Mouse (Mus musculus) left cerebral cortex, postnatal 25 days (tissue): ENCODE results near the gene Ide. TPM values are rescaled to one million over a fixed set of nuclear protein-coding genes. Genes with fewer than 3 reads are reported as not detected.

ENCODE experiments used
- DNase-seq, 2 experiments: peaks; one replicate each; pipeline ENCODE4 v3.0.0; 2022; ENCODE audit warnings: low spot score in 2 of 2, mixed read lengths in 1 of 2
- intact Hi-C: fragments of 180-260 bp; cut with DNase I; formaldehyde crosslinking; loops from one replicate; pipeline ENCODE4 v1.15.1; 2025
- total RNA-seq, 2 experiments: library from RNA; stranded (reverse); gene quantifications; 2 replicates each; pipeline ENCODE4 v1.2.3; 2021

The Ide gene
- total RNA-seq, result 10 to 100 TPM; 38.3 to 41.7 TPM

DNA sequence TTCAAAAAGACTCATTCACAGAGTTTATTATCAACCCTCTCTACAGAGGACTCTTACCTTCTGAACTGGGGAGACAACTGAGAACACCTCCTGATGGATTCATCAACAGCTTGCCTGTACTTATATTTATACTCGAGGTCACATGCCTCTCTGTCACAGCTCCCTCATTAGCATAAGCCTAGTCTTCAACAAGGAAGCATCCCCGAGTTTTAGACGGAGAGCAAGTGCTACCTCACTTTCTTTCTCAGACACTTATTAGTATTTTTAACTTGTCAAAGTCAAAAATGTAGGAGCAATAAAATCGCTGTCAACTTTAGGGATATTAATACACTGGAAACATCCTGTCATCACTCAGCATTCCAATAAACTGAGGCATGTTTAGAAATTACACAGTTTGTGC, at the start of gene Ide:
Gene Ide, minus strand, starts transcription at position 101 of the 400 bp plus-strand sequence.
- intact Hi-C loops, result no loop called here
- DNase-seq, result no peak

GRCm38 (mm10) chr19:37386126-37386525, 48.5 kb upstream of the Ide start:
- DNase-seq, result no peak
- intact Hi-C loops, result no loop called here

- intact Hi-C loops, result loop anchor here (1.0 kb wide), 1 partner anchor 467 kb away; no protein-coding TSS in a partner anchor
- DNase-seq, result no peak
Measured at GRCm38 (mm10) chr19:37378816-37379215, 41.2 kb upstream of the Ide start.

GRCm38 (mm10) chr19:37377404-37377990, 39.8 kb upstream of the Ide start:
- DNase-seq, result no peak
- intact Hi-C loops, result loop anchor here (2.0 kb wide), 2 partner anchors 67 to 459 kb away; partner anchors contain the start of gene Fgfbp3

GRCm38 (mm10) chr19:37376841-37377240, 39.2 kb upstream of the Ide start:
- DNase-seq, result no peak
- intact Hi-C loops, result loop anchor here (2.0 kb wide), 2 partner anchors 66 to 458 kb away; partner anchors contain the start of gene Fgfbp3

GRCm38 (mm10) chr19:37375755-37376615, 38.3 kb upstream of the Ide start, which contains the start of gene Kif11:
Kif11 (plus strand) TSS chr19:37376403.
- peak; percentile 98 to 99 for DNase-seq
- intact Hi-C loops, result loop anchor here (2.0 kb wide), 2 partner anchors 65 to 457 kb away; partner anchors contain the start of gene Fgfbp3

DNA sequence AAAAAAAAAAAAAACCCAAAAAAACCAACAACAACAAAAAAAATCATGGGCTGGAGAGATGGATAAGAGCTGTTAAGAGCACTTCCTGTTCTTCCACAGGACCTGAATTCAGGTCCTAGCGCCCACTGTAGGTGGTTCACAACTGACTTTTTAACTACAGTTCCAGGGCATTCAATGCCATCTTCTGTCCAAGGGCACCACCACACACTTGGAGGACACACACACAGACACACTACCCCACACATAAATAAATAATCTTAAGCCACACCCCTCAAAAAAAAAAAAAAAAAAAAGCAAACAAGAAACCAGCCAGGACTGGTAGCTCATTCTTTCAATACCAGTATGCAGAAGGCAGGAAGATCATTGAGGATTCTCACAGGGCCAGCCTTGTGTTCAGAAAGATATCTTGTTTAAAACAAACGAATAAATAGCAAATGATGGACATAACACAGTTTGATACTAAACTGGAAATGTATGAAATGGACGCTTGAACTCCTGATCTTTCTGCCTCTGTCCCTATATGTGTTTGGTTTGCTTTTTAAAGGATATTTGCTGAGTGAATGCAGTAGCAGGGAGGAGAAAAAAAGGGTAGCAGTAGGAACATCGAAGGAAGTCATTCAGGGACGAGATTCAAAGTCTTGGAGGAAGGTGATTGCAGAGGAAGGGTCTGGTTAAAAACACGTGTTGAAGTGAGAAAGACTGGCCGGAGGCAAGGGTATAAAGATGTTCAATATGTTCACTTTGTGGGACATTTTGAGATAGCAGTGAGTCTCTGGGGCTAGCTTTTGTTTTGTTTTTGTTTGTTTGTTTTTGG, 37.5 kb upstream of the Ide start:
- DNase-seq, result peak in 1 of 2 experiments; percentile 4
- intact Hi-C loops, result no loop called here

DNA sequence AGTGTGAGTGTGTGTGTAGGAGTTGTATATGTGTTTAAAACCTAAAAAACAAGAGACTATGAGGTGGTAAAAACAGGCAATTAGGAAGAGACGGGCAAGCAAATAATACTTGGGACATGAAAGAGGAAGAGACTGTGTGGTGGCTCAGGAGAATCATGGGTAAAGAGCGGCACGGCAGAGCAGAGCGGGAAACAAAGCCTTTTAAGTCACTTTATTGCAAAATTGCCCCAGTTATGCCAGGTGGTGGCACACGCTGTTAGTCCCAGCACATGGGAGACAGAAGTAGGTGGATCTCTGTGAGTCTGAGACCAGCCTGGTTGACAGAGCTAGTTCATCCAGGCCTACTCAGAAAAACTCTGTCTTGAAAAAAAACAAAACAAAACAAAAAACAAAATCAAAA, 32.7 kb upstream of the Ide start:
- intact Hi-C loops, result no loop called here
- no peak for DNase-seq

DNA sequence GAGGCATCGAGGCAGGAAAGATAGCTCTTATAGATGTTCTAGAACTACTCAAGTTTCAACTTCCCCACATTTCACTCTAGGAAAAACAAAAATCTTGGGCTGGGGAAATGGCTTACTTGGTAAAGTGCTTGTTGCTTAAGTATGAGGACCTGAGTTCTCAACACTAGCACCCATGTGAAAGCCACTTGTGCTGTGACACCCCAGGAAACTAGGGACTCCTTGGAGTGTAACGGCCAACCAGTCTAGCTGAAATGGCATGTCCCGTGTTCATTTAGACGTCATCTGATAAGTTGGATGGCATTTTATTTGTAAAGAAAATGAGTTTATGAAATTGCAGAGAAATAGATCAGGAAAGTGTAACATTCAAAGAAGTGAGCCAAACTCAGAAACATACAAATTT, 32.3 kb upstream of the Ide start:
- no peak for DNase-seq
- intact Hi-C loops, result no loop called here

- intact Hi-C loops, result no loop called here
- DNase-seq, result no peak
Measured at GRCm38 (mm10) chr19:37368990-37369389, 31.3 kb upstream of the Ide start.

- intact Hi-C loops, result no loop called here
- DNase-seq, result peak in 1 of 2 experiments; percentile 41
Measured at GRCm38 (mm10) chr19:37363128-37363939, 25.7 kb upstream of the Ide start.

DNA sequence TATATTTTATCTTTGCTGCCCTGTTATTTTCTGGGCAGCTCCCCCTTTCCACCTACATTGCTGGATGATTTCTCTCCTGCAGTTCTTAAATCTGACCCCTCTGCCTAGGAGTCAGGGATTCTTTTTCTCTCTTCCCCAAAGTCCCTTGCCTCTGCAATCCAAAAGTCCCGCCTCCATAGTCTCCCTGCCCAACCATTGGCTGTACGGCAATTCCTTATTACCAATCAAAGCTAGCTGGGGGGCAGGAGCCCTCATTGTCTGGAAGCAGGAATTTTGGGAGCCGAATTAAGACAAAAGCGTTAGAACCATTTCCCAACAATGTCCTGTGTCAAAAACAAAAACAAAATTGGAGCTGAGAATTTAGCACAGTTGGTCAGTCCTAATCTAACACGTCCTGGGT, 24.9 kb upstream of the Ide start:
- DNase-seq, result no peak
- intact Hi-C loops, result no loop called here

GRCm38 (mm10) chr19:37360044-37360443, 22.4 kb upstream of the Ide start:
- DNase-seq, result no peak
- intact Hi-C loops, result no loop called here

- DNase-seq, result no peak
- intact Hi-C loops, result no loop called here
Measured at GRCm38 (mm10) chr19:37353331-37353730, 15.7 kb upstream of the Ide start.

- intact Hi-C loops, result no loop called here
- no peak for DNase-seq
Measured at GRCm38 (mm10) chr19:37352756-37353155, 15.1 kb upstream of the Ide start.

GRCm38 (mm10) chr19:37348952-37349351, 11.3 kb upstream of the Ide start:
- intact Hi-C loops, result no loop called here
- DNase-seq, result no peak

DNA sequence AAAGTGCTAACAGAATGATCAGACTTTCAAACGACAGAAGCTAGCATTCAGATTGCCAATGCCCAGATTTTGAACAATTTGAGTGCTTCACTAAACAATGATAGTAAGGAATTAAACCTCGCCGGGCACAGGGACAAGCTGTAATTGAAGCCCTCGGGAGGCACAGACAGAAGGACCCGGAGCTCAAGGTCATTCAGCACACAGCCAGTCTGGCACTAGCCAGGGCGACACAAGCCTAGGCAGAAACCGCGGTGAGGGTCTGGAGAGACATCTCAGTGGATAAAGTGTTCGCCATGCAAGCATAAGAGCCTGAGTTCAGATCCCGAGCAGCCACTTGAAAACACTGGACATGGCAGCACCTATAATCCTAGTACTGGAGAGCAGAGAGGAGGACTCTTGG, 10.7 kb upstream of the Ide start:
- DNase-seq, result no peak
- intact Hi-C loops, result no loop called here

GRCm38 (mm10) chr19:37346258-37346657, 8.6 kb upstream of the Ide start:
- intact Hi-C loops, result no loop called here
- DNase-seq, result no peak

- DNase-seq, result no peak
- intact Hi-C loops, result no loop called here
Measured at GRCm38 (mm10) chr19:37343899-37344298, 6.2 kb upstream of the Ide start.
